Mouse (Mus musculus) C2C12 (cell line): ENCODE results near the gene Olfr110. TPM values are rescaled to one million over a fixed set of nuclear protein-coding genes. Genes with fewer than 3 reads are reported as not detected.
"Not testable (repeated sequence)": the region's sequence is repeated elsewhere in the genome, so short reads cannot be mapped to it uniquely, and the experiment has no call there.

Experiments used
- H3K27me3 ChIP-seq: one replicate; pipeline ENCODE4 v1.6.1; 2011; ENCODE audit not compliant: control insufficient read depth, insufficient read depth, insufficient read length
- H3K36me3 ChIP-seq: one replicate; pipeline ENCODE4 v1.6.1; 2011; ENCODE audit not compliant: control insufficient read depth, insufficient read depth
- H3K4me3 ChIP-seq: one replicate; pipeline ENCODE4 v1.5.1; 2011; ENCODE audit warnings: mild to moderate bottlenecking, control low read depth; ENCODE audit not compliant: poor library complexity, insufficient read depth, severe bottlenecking
- H3K79me2 ChIP-seq: one replicate; pipeline ENCODE4 v1.6.1; 2011; ENCODE audit not compliant: control insufficient read depth, insufficient read depth
- H3K79me3 ChIP-seq: one replicate; pipeline ENCODE4 v1.6.1; 2011; ENCODE audit warnings: low read depth, control low read depth
- H3ac ChIP-seq: one replicate; pipeline ENCODE3; 2011; ENCODE audit warnings: low read depth; ENCODE audit not compliant: control insufficient read depth, insufficient read length
- CEBPB ChIP-seq: IDR thresholded peaks from one replicate; pipeline ENCODE4 v1.6.1; 2011; ENCODE audit warnings: low read depth, mild to moderate bottlenecking, control low read depth, moderate library complexity
- CTCF ChIP-seq: IDR thresholded peaks from one replicate; pipeline ENCODE4 v1.5.1; 2011; ENCODE audit not compliant: control insufficient read depth, insufficient read depth, insufficient read length
- FOSL1 ChIP-seq: IDR thresholded peaks from one replicate; pipeline ENCODE4 v1.8.0; 2011; ENCODE audit warnings: mild to moderate bottlenecking, low read length; ENCODE audit not compliant: poor library complexity, insufficient read depth, severe bottlenecking
- MAX ChIP-seq: IDR thresholded peaks from one replicate; pipeline ENCODE4 v1.6.1; 2011; ENCODE audit warnings: mild to moderate bottlenecking, control low read depth
- MYOD1 ChIP-seq: IDR thresholded peaks from one replicate; pipeline ENCODE4 v1.6.1; 2011; ENCODE audit warnings: low read depth; ENCODE audit not compliant: control insufficient read depth, insufficient read length
- MYOG ChIP-seq: IDR thresholded peaks from one replicate; pipeline ENCODE4 v1.6.1; 2011; ENCODE audit not compliant: control insufficient read depth, insufficient read length; ENCODE audit errors: extremely low read depth
- USF1 ChIP-seq: IDR thresholded peaks from one replicate; pipeline ENCODE4 v1.6.1; 2011; ENCODE audit warnings: low read depth, mild to moderate bottlenecking, control low read depth, moderate library complexity
- polyA plus RNA-seq: library from polyadenylated mRNA; unstranded; fragments of >200 nt; fragmentation: generic; extraction: Trizol; gene quantifications from one replicate; pipeline ENCODE4 v1.2.1, GENCODE M21; 2012; ENCODE audit warnings: missing spikeins

Olfr110 gene
- polyA plus RNA-seq, 1 experiment: not detected

GRCm38 (mm10) chr17:37535173-37535572 is 42.9 kb downstream of the Olfr110 start:
- no peak for TF ChIP-seq MYOG
- no peak for TF ChIP-seq CEBPB
- TF ChIP-seq CTCF: no peak
- TF ChIP-seq USF1: no peak
- TF ChIP-seq MAX: no peak
- TF ChIP-seq FOSL1: no peak
- TF ChIP-seq MYOD1: no peak
- H3ac ChIP-seq: no peak overlapping the region
- H3K4me3 ChIP-seq: no peak overlapping the region
- H3K27me3 ChIP-seq: no peaks in the 10 kb centered on the region
- no peaks in the 10 kb centered on the region for H3K79me3 ChIP-seq
- H3K79me2 ChIP-seq: no peaks in the 10 kb centered on the region
- H3K36me3 ChIP-seq: no peaks in the 10 kb centered on the region

GRCm38 (mm10) chr17:37538416-37538815 is 46.1 kb downstream of the Olfr110 start:
- not testable (repeated sequence) for H3K27me3 ChIP-seq, H3K4me3 ChIP-seq, H3K79me3 ChIP-seq, H3ac ChIP-seq, H3K79me2 ChIP-seq, H3K36me3 ChIP-seq

GRCm38 (mm10) chr17:37541454-37542119 is 49.3 kb downstream of the Olfr110 start:
- Histone ChIP-seq H3K4me3 (no peak overlapping the region), H3K79me2 (no peaks in the 10 kb centered on the region), H3K36me3 (no peaks in the 10 kb centered on the region), H3K27me3 (no peaks in the 10 kb centered on the region), H3ac (no peak overlapping the region), H3K79me3 (no peaks in the 10 kb centered on the region)
- TF ChIP-seq MAX (no peak), CEBPB (no peak), CTCF (no peak), FOSL1 (no peak), MYOG (no peak), USF1 (no peak), MYOD1 (no peak)

- Histone ChIP-seq H3K79me3 (no peaks in the 10 kb centered on the region), H3K79me2 (no peaks in the 10 kb centered on the region), H3K4me3 (no peak overlapping the region), H3K36me3 (no peaks in the 10 kb centered on the region), H3ac (no peak overlapping the region), H3K27me3 (no peaks in the 10 kb centered on the region)
- TF ChIP-seq CTCF (no peak), MYOG (no peak), CEBPB (no peak), MAX (no peak), USF1 (no peak), FOSL1 (no peak), MYOD1 (no peak)
These were observed 51.6 kb downstream of the Olfr110 start for GRCm38 (mm10) chr17:37543800-37544435.

Other genes starting within 250 kb of the Olfr110 start
- not detected for gene Olfr98, start 228.7 kb upstream of the Olfr110 start, polyA plus RNA-seq
- 2.0 TPM for gene H2-M3, start 222.2 kb upstream of the Olfr110 start, polyA plus RNA-seq
- gene Olfr99, start 209.0 kb upstream of the Olfr110 start, polyA plus RNA-seq: not detected
- not detected for gene Olfr101, start 188.2 kb upstream of the Olfr110 start, polyA plus RNA-seq
- not detected for gene Olfr102, start 175.4 kb upstream of the Olfr110 start, polyA plus RNA-seq
- not detected for gene Olfr103, start 152.8 kb upstream of the Olfr110 start, polyA plus RNA-seq
- not detected for gene Olfr104-ps, start 132.9 kb upstream of the Olfr110 start, polyA plus RNA-seq
- not detected for gene Olfr105-ps, start 113.4 kb upstream of the Olfr110 start, polyA plus RNA-seq
- gene Olfr106-ps, start 102.1 kb upstream of the Olfr110 start, polyA plus RNA-seq: not detected
- gene Olfr107, start 93.2 kb upstream of the Olfr110 start, polyA plus RNA-seq: not detected
- gene Olfr108, start 47.0 kb upstream of the Olfr110 start, polyA plus RNA-seq: not detected
- not detected for gene Olfr109, start 33.6 kb upstream of the Olfr110 start, polyA plus RNA-seq
- gene H2-M2, start 8.9 kb upstream of the Olfr110 start, polyA plus RNA-seq: not detected
- not detected for gene Olfr111, start 15.6 kb downstream of the Olfr110 start, polyA plus RNA-seq
- gene Olfr112, start 77.0 kb downstream of the Olfr110 start, polyA plus RNA-seq: not detected
- not detected for gene Olfr113, start 85.2 kb downstream of the Olfr110 start, polyA plus RNA-seq
- not detected for gene Olfr114, start 100.3 kb downstream of the Olfr110 start, polyA plus RNA-seq
- gene Olfr115, start 134.6 kb downstream of the Olfr110 start, polyA plus RNA-seq: not detected
- gene Olfr116, start 134.7 kb downstream of the Olfr110 start, polyA plus RNA-seq: not detected
- gene Olfr117, start 171.3 kb downstream of the Olfr110 start, polyA plus RNA-seq: not detected
- gene Olfr118, start 174.5 kb downstream of the Olfr110 start, polyA plus RNA-seq: not detected
- gene Olfr119, start 204.1 kb downstream of the Olfr110 start, polyA plus RNA-seq: not detected
- not detected for gene Olfr120, start 229.3 kb downstream of the Olfr110 start, polyA plus RNA-seq